Mouse (Mus musculus) forebrain, embryonic 14.5 days (tissue): Measurements from ENCODE around the gene Sbno2. TPM values are rescaled to one million over a fixed set of nuclear protein-coding genes. Genes with fewer than 3 reads are reported as not detected.
A peak's percentile ranks its signal among the peaks of the same experiment; 100 is the strongest.

Source experiments
- ATAC-seq: fragments of 200-750 bp; cut with Nextera tagmentation; 2 replicates; pipeline ENCODE4 v1.8.0; 2017; ENCODE audit warnings: mild to moderate bottlenecking, moderate library complexity
- DNase-seq: peaks from one replicate; pipeline ENCODE4 v3.0.0-alpha.2; 2015; ENCODE audit warnings: low spot score
- H3K27ac ChIP-seq: fragments of 300-500 bp; sonication (generic); 2 replicates; pipeline ENCODE4 v1.5.1; 2014; ENCODE audit warnings: low read depth, mild to moderate bottlenecking, control low read depth, low read length, moderate library complexity
- H3K27me3 ChIP-seq: fragments of 300-500 bp; sonication (generic); replicated peaks from 2 replicates; pipeline ENCODE4 v1.6.1; 2014; ENCODE audit warnings: low read length, control low read depth, mixed read lengths; ENCODE audit not compliant: control insufficient read depth, insufficient read depth
- H3K36me3 ChIP-seq: fragments of 300-500 bp; sonication (generic); 2 replicates; pipeline ENCODE4 v1.6.1; 2014; ENCODE audit warnings: low read length, control low read depth; ENCODE audit not compliant: control insufficient read depth, insufficient read depth
- H3K4me1 ChIP-seq: fragments of 300-500 bp; sonication (generic); 2 replicates; pipeline ENCODE4 v1.6.1; 2014; ENCODE audit warnings: antibody characterized with exemption, low read length, control low read depth; ENCODE audit not compliant: control insufficient read depth, insufficient read depth
- H3K4me2 ChIP-seq: fragments of 300-500 bp; sonication (generic); 2 replicates; pipeline ENCODE4 v1.6.1; 2014; ENCODE audit warnings: mild to moderate bottlenecking, control low read depth, low read length
- H3K4me3 ChIP-seq: fragments of 300-500 bp; sonication (generic); 2 replicates; pipeline ENCODE4 v1.5.1; 2014; ENCODE audit warnings: low read depth, low read length, control low read depth
- H3K9ac ChIP-seq: fragments of 300-500 bp; sonication (generic); 2 replicates; pipeline ENCODE4 v1.6.1; 2014; ENCODE audit warnings: mild to moderate bottlenecking, low read length, control low read depth, moderate library complexity
- H3K9me3 ChIP-seq: fragments of 300-500 bp; sonication (generic); replicated peaks from 2 replicates; pipeline ENCODE4 v1.6.1; 2016; ENCODE audit warnings: low read length, control low read depth, mixed read lengths; ENCODE audit not compliant: control insufficient read depth
- WGBS: fragments of 180-500 bp; shearing (Covaris S2); extraction: QIAGEN DNeasy Blood & Tissue Kit; methylation state at CpG from one replicate; pipeline ENCODE4 v1.1.7; 2014; 5-methylcytosine and 5-hydroxymethylcytosine counted together
- polyA plus RNA-seq: library from polyadenylated mRNA; unstranded; fragments of >200 nt; fragmentation: Nextera tagmentation; extraction: Ambion mirVana; gene quantifications from 2 replicates; pipeline ENCODE4 v1.2.1, GENCODE M21; 2014

Sbno2 gene
- polyA plus RNA-seq, 1 experiment from 2014 or later = 8.1 TPM

- peaks cover 24% of the 10 kb centered on the region for H3K4me1 ChIP-seq
- no peak overlapping the region for H3K27ac ChIP-seq
- WGBS = 63% methylated on average over 2 of the region's 2 CpGs
- no peak overlapping the region for H3K4me2 ChIP-seq
- no peak overlapping the region for H3K9ac ChIP-seq
- peaks cover 37% of the 10 kb centered on the region for H3K36me3 ChIP-seq
- no peaks in the 10 kb centered on the region for H3K9me3 ChIP-seq
- DNase-seq (no peak), ATAC-seq (no peak)
- H3K4me3 ChIP-seq = no peak overlapping the region
- H3K27me3 ChIP-seq = no peaks in the 10 kb centered on the region
These were observed 14.8 kb upstream of the Sbno2 start for GRCm38 (mm10) chr10:80120146-80120545.

DNA sequence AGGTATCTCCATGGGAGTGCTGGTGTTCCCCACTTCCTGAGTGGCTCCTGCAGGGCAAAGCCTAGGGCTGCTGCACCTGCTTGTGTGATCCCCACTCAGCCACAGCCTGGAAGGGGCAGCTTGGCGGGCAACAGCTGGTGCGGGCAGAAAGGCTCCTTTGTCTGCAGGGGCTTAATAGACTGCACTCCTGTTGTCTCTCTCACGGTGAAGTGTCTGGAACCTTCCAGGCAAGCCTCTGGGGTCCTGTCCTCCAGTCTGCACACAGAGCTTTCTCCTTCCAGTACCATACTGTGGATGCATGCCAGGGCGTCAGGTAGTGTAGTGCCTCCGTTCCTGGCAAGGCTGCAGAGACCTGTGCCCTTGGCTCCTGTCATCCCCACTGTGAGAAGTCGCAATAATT is 13.2 kb upstream of the Sbno2 start:
- Histone ChIP-seq H3K27ac (peak overlapping the region; percentile 44; the same call in 1 of the 2 replicates), H3K9me3 (no peaks in the 10 kb centered on the region), H3K36me3 (peaks cover 24% of the 10 kb centered on the region; the same call in 1 of the 2 replicates), H3K27me3 (no peaks in the 10 kb centered on the region), H3K4me3 (peak overlapping the region; percentile 4; the same call in 1 of the 2 replicates), H3K4me2 (peak overlapping the region; percentile 97), H3K4me1 (peaks cover 24% of the 10 kb centered on the region), H3K9ac (peak overlapping the region; percentile 85)
- 38% methylated on average over 6 of the region's 6 CpGs for WGBS
- DNase-seq (no peak), ATAC-seq (no peak)

DNA sequence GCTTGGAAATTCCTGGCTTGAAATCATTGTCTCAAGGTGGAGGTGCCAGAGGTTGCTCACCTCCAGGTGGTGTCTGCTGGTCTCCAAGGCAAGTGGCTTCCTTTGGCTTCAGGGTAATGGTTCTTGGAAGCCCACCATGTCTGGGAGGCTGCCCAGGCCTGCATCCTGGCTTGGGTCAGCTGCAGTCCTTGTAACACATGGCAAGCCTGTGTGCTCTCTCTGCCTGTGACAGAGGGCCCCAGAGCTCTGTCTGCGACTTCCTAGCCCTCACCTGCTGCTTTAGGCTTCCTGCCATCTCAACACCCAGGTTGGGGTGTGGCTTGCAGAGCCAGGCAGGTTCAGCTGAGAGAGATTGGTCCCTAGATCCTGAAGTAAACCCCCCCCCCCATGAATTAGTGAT is 12.4 kb upstream of the Sbno2 start:
- Histone ChIP-seq H3K27ac (no peak overlapping the region; the same call in 1 of the 2 replicates), H3K4me1 (peaks cover 24% of the 10 kb centered on the region), H3K4me3 (peak overlapping the region; percentile 96), H3K36me3 (peaks cover 20% of the 10 kb centered on the region; the same call in 1 of the 2 replicates), H3K9me3 (no peaks in the 10 kb centered on the region), H3K9ac (peak overlapping the region; percentile 85), H3K27me3 (no peaks in the 10 kb centered on the region), H3K4me2 (peak overlapping the region; percentile 97)
- WGBS = 50% methylated on average over 1 of the region's 1 CpGs
- ATAC-seq = no peak
- no peak for DNase-seq

DNA sequence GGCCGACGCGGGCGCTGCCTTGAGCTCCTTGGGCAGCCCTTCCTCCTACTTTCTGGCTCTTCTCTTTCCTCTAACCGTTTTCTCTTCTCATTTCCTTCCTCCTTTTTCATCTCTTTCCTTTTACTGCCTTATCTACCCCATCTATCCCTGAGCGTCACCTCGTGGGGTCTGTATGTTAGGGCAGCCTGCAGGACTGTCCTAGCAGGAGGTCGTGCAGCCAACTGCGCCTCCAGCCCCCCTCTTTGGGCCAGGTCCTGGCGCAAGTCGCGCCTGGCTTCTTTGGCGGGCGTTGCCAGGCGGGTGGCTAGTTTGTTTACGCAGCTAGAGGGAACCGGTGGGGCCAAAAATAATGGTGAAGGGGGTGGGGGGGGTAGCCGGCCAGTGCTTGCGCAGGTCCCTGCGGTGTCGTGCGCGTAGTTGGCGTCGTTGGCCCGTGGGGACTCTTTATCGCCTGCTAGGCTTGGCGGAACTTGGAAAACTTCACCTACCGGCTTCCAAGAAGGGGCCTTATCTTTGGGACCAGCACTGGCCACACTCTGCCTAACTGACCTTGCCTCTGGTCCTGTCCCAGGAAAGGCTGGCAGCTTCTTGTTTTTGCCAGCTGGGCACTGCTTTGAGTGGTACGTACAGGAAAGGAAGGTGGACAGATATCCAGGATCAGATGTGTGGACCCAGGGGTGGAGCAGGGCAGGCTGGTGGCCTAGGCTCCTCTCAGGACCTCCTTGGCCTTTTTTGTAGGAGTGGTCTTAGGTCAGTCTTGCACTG is 11.7 kb upstream of the Sbno2 start:
- H3K27ac ChIP-seq = 0 out of 2 replicates have a peak overlapping the region, but pooled peaks have one; percentile 44
- 5% methylated on average over 30 of the region's 30 CpGs for WGBS
- H3K4me1 ChIP-seq = peaks cover 24% of the 10 kb centered on the region

GRCm38 (mm10) chr10:80116563-80116926 is 11.2 kb upstream of the Sbno2 start:
- Histone ChIP-seq H3K4me1 (peaks cover 24% of the 10 kb centered on the region), H3K9ac (peak overlapping the region; percentile 85), H3K9me3 (no peaks in the 10 kb centered on the region), H3K36me3 (peaks cover 17% of the 10 kb centered on the region; the same call in 1 of the 2 replicates), H3K4me3 (peak overlapping the region; percentile 96), H3K4me2 (peak overlapping the region; percentile 97), H3K27me3 (no peaks in the 10 kb centered on the region), H3K27ac (0 out of 2 replicates have a peak overlapping the region, but pooled peaks have one; percentile 74)
- no peak for DNase-seq
- no peak for ATAC-seq
- WGBS = 0% methylated on average over 27 of the region's 27 CpGs

More for the DNA sequence above, 11.7 kb upstream of the Sbno2 start:
- no peaks in the 10 kb centered on the region for H3K27me3 ChIP-seq
- H3K4me3 ChIP-seq = peak overlapping the region; percentile 96
- H3K4me2 ChIP-seq = peak overlapping the region; percentile 97
- no peak for DNase-seq
- no peaks in the 10 kb centered on the region for H3K9me3 ChIP-seq
- ATAC-seq = no peak
- peaks cover 20% of the 10 kb centered on the region; the same call in 1 of the 2 replicates for H3K36me3 ChIP-seq
- H3K9ac ChIP-seq = peak overlapping the region; percentile 85

GRCm38 (mm10) chr10:80115944-80116335 is 10.6 kb upstream of the Sbno2 start:
- Histone ChIP-seq H3K9ac (peak overlapping the region; percentile 85), H3K36me3 (peaks cover 14% of the 10 kb centered on the region; the same call in 1 of the 2 replicates), H3K4me3 (peak overlapping the region; percentile 96), H3K27ac (peak overlapping the region; percentile 74), H3K9me3 (no peaks in the 10 kb centered on the region), H3K27me3 (no peaks in the 10 kb centered on the region), H3K4me2 (peak overlapping the region; percentile 97), H3K4me1 (peaks cover 24% of the 10 kb centered on the region)
- ATAC-seq (no peak), DNase-seq (no peak)
- WGBS = 0% methylated on average over 51 of the region's 63 CpGs

GRCm38 (mm10) chr10:80115290-80115943 is 10.0 kb upstream of the Sbno2 start, which contains the start of gene Stk11:
Gene Stk11, plus strand, starts transcription at chr10:80115803.
- no peaks in the 10 kb centered on the region for H3K9me3 ChIP-seq
- peaks cover 12% of the 10 kb centered on the region; the same call in 1 of the 2 replicates for H3K36me3 ChIP-seq

GRCm38 (mm10) chr10:80114341-80115284 is 9.2 kb upstream of the Sbno2 start:
- peak; percentile 94 for DNase-seq
- 3% methylated on average over 27 of the region's 27 CpGs for WGBS
- Histone ChIP-seq H3K36me3 (peaks cover 5% of the 10 kb centered on the region; the same call in 1 of the 2 replicates), H3K4me1 (peaks cover 24% of the 10 kb centered on the region), H3K4me2 (peak overlapping the region; percentile 52), H3K9ac (0 out of 2 replicates have a peak overlapping the region, but pooled peaks have one; percentile 22), H3K27ac (peak overlapping the region; percentile 15; the same call in 1 of the 2 replicates), H3K27me3 (no peaks in the 10 kb centered on the region), H3K4me3 (peak overlapping the region; percentile 96), H3K9me3 (no peaks in the 10 kb centered on the region)
- ATAC-seq = peak; percentile 54

More at GRCm38 (mm10) chr10:80115290-80115943, 10.0 kb upstream of the Sbno2 start, which contains the start of gene Stk11:
- peak within 1 kb of the TSS; percentile 97 for H3K4me2 ChIP-seq
- peak within 1 kb of the TSS; percentile 85 for H3K9ac ChIP-seq
- peak; percentile 100 for DNase-seq
- H3K4me1 ChIP-seq = peaks cover 24% of the 10 kb centered on the region
- peak within 1 kb of the TSS; percentile 74 for H3K27ac ChIP-seq
- ATAC-seq = peak; percentile 98
- WGBS = under 1% methylated on average over 63 of the region's 70 CpGs
- H3K27me3 ChIP-seq = no peaks in the 10 kb centered on the region
- peak within 1 kb of the TSS; percentile 96 for H3K4me3 ChIP-seq
